Mouse (Mus musculus) heart, adult 2 months (tissue): ENCODE data around the gene Mmp3. TPM values are rescaled to one million over a fixed set of nuclear protein-coding genes. Genes with fewer than 3 reads are reported as not detected.

Source experiments
- DNase-seq, 2 experiments: peaks; one replicate each; pipeline ENCODE4 v3.0.0; 2021
- H3K27ac ChIP-seq: fragments of 200-600 bp; 2 replicates; pipeline ENCODE4 v1.8.1; 2022
- H3K27me3 ChIP-seq: fragments of 200-500 bp; 2 replicates; pipeline ENCODE4 v1.6.1; 2012; ENCODE audit warnings: mild to moderate bottlenecking, low read length, inconsistent platforms, mixed read lengths; ENCODE audit not compliant: control insufficient read depth, insufficient read depth
- H3K36me3 ChIP-seq: fragments of 200-500 bp; 2 replicates; pipeline ENCODE4 v1.6.1; 2012; ENCODE audit warnings: low read length, inconsistent platforms; ENCODE audit not compliant: control insufficient read depth, insufficient read depth
- H3K4me1 ChIP-seq: fragments of 200-500 bp; 2 replicates; pipeline ENCODE4 v1.6.1; 2011; ENCODE audit warnings: low read length; ENCODE audit not compliant: control insufficient read depth, insufficient read depth
- H3K4me3 ChIP-seq: fragments of 200-600 bp; 2 replicates; pipeline ENCODE4 v1.8.1; 2022
- H3K79me2 ChIP-seq: fragments of 200-500 bp; replicated peaks from 2 replicates; pipeline ENCODE4 v1.6.1; 2012; ENCODE audit warnings: mild to moderate bottlenecking, inconsistent platforms, low read length, moderate library complexity, mixed read lengths; ENCODE audit not compliant: control insufficient read depth, insufficient read depth
- H3K9ac ChIP-seq: fragments of 200-500 bp; 2 replicates; pipeline ENCODE4 v1.6.1; 2012; ENCODE audit warnings: low read depth, mild to moderate bottlenecking, control low read depth, inconsistent platforms, low read length, mixed read lengths
- CTCF ChIP-seq: fragments of 200-600 bp; IDR thresholded peaks from 2 replicates; pipeline ENCODE4 v1.8.1; 2022; ENCODE audit warnings: antibody characterized with exemption, mild to moderate bottlenecking, moderate library complexity
- EP300 ChIP-seq: fragments of 200-500 bp; IDR thresholded peaks from 2 replicates; pipeline ENCODE4 v1.6.1; 2011; ENCODE audit warnings: low read depth, low read length, control low read depth; ENCODE audit not compliant: insufficient read depth
- POLR2A ChIP-seq: fragments of 200-500 bp; IDR thresholded peaks from 2 replicates; pipeline ENCODE4 v1.6.1; 2011; ENCODE audit warnings: mild to moderate bottlenecking, low read depth, low read length, control low read depth; ENCODE audit not compliant: insufficient read depth
- WGBS: fragments of 180-500 bp; shearing (Covaris S2); methylation state at CpG from one replicate; pipeline ENCODE4 v1.1.7; 2018; 5-methylcytosine and 5-hydroxymethylcytosine counted together
- intact Hi-C: fragments of 180-260 bp; cut with DNase I; formaldehyde crosslinking; loops from one replicate; pipeline ENCODE4 v1.15.1; 2025
- polyA plus RNA-seq: library from polyadenylated mRNA; depleted of rRNA; stranded (reverse); fragments of >200 nt; gene quantifications from 2 replicates; pipeline ENCODE4 v1.2.3, GENCODE M21; 2012; rRNA removed
- total RNA-seq, 2 experiments: library from RNA; stranded (reverse); gene quantifications; 2 replicates each; pipeline ENCODE4 v1.2.3; 2021

Gene Mmp3
- total and polyA plus RNA-seq, 3 experiments: 0.34 to 2.4 (median 0.43) TPM

DNA sequence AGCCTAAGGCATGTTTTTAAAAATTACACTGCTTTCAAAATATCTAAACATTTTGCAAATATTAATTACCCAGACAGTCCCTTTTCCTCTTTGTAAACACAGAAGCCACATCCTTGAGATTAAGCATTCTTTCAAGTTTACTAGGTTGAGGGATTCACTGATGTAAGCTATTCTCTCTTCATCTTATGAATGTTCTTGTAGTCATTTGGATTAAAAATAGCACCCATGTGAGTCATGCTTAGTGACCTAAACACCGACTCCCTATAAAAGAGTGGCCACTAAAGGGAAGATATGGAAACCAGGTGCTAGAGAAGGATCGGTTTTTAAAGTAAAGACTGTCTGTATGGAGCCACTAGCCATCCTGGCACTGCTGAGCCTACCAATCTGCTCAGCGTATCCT, 56.4 kb downstream of the Mmp3 start, which contains the start of gene Mmp10:
Gene Mmp10, plus strand, starts transcription at position 302 of the 400 bp plus-strand sequence.
- no peaks in the 10 kb centered on the region for H3K36me3 ChIP-seq
- no peak within 1 kb of the TSS for H3K27ac ChIP-seq
- no peak for DNase-seq
- intact Hi-C loops: no loop called here
- H3K79me2 ChIP-seq: no peaks in the 10 kb centered on the region
- WGBS: 70% methylated on average over 3 of the region's 3 CpGs
- no peaks in the 10 kb centered on the region for H3K4me1 ChIP-seq
- TF ChIP-seq POLR2A (no peak), CTCF (no peak), EP300 (no peak)
- no peak within 1 kb of the TSS for H3K9ac ChIP-seq
- H3K4me3 ChIP-seq: no peak within 1 kb of the TSS
- no peaks in the 10 kb centered on the region for H3K27me3 ChIP-seq

Other genes with a start within 250 kb of the Mmp3 start
- gene Mmp13, start 173.3 kb upstream of the Mmp3 start, total RNA-seq: under 1 TPM; 0.16 to 0.44 TPM
- 0.45 and 0.59 TPM in 2 replicates for gene Mmp13, start 173.3 kb upstream of the Mmp3 start, polyA plus RNA-seq
- gene Mmp12, start 101.4 kb upstream of the Mmp3 start, total RNA-seq: under 1 TPM; 0.41 to 0.65 TPM
- 0.20 and 0.49 TPM in 2 replicates for gene Mmp12, start 101.4 kb upstream of the Mmp3 start, polyA plus RNA-seq
- not detected for gene Mmp1b, start 57.8 kb upstream of the Mmp3 start, total RNA-seq
- gene Mmp1b, start 57.8 kb upstream of the Mmp3 start, polyA plus RNA-seq: not detected in 2 replicates
- gene Mmp10, start 56.5 kb downstream of the Mmp3 start, total RNA-seq: not detected
- gene Mmp10, start 56.5 kb downstream of the Mmp3 start, polyA plus RNA-seq: not detected in 2 replicates
- gene Mmp8, start 112.6 kb downstream of the Mmp3 start, total RNA-seq: under 1 TPM; 0.09 to 0.23 TPM
- 0.12 and 0.16 TPM in 2 replicates for gene Mmp8, start 112.6 kb downstream of the Mmp3 start, polyA plus RNA-seq
- gene Mmp27, start 125.6 kb downstream of the Mmp3 start, total RNA-seq: under 1 TPM; 0.11 to 0.13 TPM
- gene Mmp27, start 125.6 kb downstream of the Mmp3 start, polyA plus RNA-seq: 0.15 and 0.21 TPM in 2 replicates
- not detected for gene Mmp20, start 182.4 kb downstream of the Mmp3 start, total RNA-seq
- gene Mmp20, start 182.4 kb downstream of the Mmp3 start, polyA plus RNA-seq: not detected in 2 replicates
- not detected for gene Mmp7, start 246.3 kb downstream of the Mmp3 start, total RNA-seq
- gene Mmp7, start 246.3 kb downstream of the Mmp3 start, polyA plus RNA-seq: not detected in 2 replicates